Mouse (Mus musculus) inflammation-experienced regulatory T-cells (primary cell): Measurements from ENCODE around the gene Gm28539. TPM values are rescaled to one million over a fixed set of nuclear protein-coding genes. Genes with fewer than 3 reads are reported as not detected.

ENCODE experiments used
- polyA plus RNA-seq, 2 experiments: library from polyadenylated mRNA; unstranded; fragments of 100-300 nt; shearing (Covaris generic); gene quantifications; one replicate each; pipeline ENCODE4 v1.2.1; 2017

The Gm28539 gene
- not detected for polyA plus RNA-seq

DNA sequence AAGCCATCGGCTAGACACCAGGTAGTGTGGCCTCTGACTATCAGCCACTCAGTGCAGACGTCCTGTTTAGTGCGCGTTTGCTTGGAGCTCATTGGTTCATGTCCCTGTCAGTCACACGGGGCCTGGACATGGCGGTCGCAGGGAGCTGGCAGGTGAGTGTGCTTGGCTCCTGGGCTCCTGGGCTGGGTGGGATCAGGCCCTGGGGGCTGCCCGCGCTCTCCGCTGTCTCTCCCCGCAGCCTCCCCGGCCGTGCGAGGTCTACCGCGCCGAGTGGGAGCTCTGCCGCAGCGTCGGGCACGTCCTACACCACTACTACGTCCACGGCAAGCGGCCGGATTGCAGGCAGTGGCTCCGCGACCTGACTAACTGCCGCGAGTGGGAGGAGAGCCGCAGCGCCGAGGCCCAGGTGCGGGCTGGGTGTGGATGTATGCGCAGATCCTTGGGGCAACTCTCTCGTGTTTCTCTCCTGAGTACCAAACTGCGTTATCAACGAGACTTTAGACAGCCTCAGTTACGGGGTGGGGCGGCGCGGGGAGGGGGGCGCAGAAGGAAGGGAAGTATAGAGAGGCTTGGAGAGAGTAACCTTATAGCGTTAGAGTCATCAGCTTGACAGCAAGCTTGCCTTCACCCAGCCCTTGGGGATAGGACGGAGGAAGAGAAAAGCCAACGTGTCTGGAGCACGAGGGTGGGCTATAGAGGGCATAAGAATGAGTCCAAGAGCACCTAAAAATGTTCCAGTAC is at the start of gene Gm28539, which contains the start of gene 2510002D24Rik:
TSS of gene Gm28539 (plus strand) at position 117 of the 741 bp plus-strand sequence.
TSS of gene 2510002D24Rik (plus strand) at position 111 of the 741 bp plus-strand sequence.

DNA sequence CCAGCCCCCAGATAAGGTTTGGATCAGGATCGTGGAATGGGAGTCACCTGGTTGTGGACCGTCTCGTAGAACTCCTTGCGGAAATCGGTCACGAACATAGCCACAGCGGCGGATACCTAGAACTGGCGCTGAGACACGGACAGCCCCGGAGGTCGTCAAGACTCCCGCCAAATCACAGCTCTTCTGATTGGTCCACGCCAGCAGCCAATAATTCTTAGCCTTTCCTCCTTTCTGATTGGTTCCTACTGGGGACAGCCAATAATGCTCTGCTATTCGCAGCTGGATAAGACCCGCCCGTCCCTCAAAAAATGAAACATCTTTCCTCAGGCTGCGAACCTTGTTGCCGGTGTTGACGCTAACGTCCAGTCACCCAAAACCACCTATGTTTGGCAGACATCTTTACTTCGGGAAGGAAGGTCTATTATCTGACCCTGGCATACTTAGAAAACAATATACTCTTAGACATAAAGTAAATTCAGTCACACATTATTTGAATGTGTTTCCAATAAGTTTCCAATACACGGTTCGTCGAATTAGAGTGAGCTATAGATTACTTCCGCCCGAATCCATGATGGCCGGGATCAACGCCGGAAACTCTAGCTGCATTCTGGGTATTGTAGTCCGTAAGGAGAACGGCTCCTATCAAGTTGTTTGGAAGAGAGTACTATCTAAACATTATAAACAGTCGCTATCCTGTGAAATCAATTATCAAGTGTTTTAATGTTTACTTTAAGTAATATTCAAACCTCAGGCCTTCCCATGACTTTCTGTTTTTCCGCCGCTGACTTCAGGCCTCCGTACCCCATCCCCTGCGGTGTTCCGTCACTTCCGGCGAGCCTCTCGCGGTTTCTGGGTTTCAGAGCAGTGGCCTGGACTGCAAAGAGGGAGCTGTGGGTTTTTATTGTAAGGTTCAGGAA is 24.7 kb upstream of the Gm28539 start, which contains the start of the genes Ufd1 and Cdc45:
TSS of gene Ufd1 (plus strand) at position 312 of the 917 bp plus-strand sequence.
TSS of gene Cdc45 (minus strand) at position 520 of the 917 bp plus-strand sequence.

DNA sequence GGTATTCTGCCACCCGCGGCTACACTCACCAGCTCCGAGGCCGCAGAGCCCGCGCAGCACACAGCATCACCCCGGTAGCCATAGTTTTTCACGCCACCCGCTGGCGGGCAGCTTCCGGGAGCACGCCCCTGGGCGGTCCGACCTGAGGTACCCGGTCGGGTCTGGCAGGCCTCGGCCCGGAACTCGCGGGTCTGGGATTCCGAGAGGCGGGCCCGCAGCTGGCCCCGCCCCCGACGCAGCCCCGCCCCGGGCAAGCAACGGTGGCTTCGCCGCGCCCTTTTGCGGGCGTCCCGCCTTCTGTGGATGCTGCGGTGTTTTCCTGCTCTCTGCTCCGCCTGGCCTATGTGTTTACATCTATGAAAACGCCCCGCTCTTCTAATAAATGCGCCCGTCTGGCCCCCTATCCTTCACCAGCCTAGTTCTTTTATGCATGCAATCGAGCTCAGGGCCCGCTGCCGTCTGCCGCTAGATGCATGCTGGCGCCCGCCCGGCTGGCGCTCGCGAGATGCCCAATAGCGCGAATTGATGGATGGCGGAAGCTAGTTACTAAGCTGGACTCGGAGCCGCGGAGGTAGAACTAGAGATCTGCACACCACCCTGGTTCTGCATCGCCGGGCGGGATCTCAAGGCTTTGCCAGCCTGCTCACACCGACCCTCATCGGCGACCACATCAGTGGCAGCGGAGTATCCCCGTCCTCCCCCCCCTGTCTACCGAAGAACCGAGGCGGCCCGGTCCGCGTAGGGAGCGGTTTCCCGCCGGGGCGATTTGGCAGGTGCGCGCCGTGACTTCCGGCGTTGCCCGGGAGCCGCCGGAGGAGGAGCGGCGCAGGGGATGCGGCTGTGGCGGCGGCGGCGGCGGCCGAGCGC is 40.3 kb downstream of the Gm28539 start, which contains the start of the genes Mrpl40 and Hira:
TSS of gene Mrpl40 (minus strand) at position 421 of the 867 bp plus-strand sequence.
TSS of gene Hira (plus strand) at position 596 of the 867 bp plus-strand sequence.

Other genes starting within 250 kb of the Gm28539 start
- not detected for gene Tbx1, start 245.9 kb upstream of the Gm28539 start, polyA plus RNA-seq
- under 1 TPM in 1 of 2 experiments, not detected in 1; 0.13 TPM for gene Gp1bb, start 214.2 kb upstream of the Gm28539 start, polyA plus RNA-seq
- 1 to 10 TPM in 1 of 2 experiments, under 1 TPM in 1; 0.18 to 1.1 TPM for gene Gm49601, start 210.2 kb upstream of the Gm28539 start, polyA plus RNA-seq
- 1 to 10 TPM in 1 of 2 experiments, not detected in 1; 1.5 TPM for gene Sept5, start 206.6 kb upstream of the Gm28539 start, polyA plus RNA-seq
- 1 to 10 TPM in 1 of 2 experiments, under 1 TPM in 1; 0.18 to 1.3 TPM for gene Cldn5, start 59.7 kb upstream of the Gm28539 start, polyA plus RNA-seq
- gene Ufd1, start 24.8 kb upstream of the Gm28539 start, polyA plus RNA-seq: 100 to 1,000 TPM; 126 to 146 TPM
- 1 to 10 TPM; 3.9 to 4.0 TPM for gene Cdc45, start 24.6 kb upstream of the Gm28539 start, polyA plus RNA-seq
- 100 to 1,000 TPM in 1 of 2 experiments, 10 to 100 TPM in 1; 85.1 to 104 TPM for gene 2510002D24Rik, start within 50 bp of the Gm28539 start, polyA plus RNA-seq
- 10 to 100 TPM; 79.1 to 81.2 TPM for gene Mrpl40, start 40.3 kb downstream of the Gm28539 start, polyA plus RNA-seq
- 10 to 100 TPM; 22.3 to 27.1 TPM for gene Hira, start 40.5 kb downstream of the Gm28539 start, polyA plus RNA-seq